20 mouse cellular contexts compared by ENCODE assay signal in genomic region chr4:32328561-32328960, GRCm38 (mm10).
DNase-seq lines count a peak whose midpoint lies in the region; ATAC-seq and TF ChIP-seq lines count a peak whose summit lies in the region.
"Had no signal": no experiment of that assay in that cellular context is flagged by ENCODE, and none has a peak within 500 bp of the region (broad histone marks: within the 10 kb centered on the region; RNA-seq: fewer than 3 reads in every experiment).

No protein-coding gene starts in this region.

- intact Hi-C loops in left cerebral cortex, adult 2 months (cut with DNase I), result no loop called here

- H3K27ac ChIP-seq in hindbrain, embryonic 12.5 days, result 0 out of 2 replicates have a peak overlapping the region, but pooled peaks have one; percentile 88
- H3K27ac ChIP-seq in hindbrain, embryonic 16.5 days (ENCODE audit: low read depth, low read length), result no peak overlapping the region
- H3K27ac ChIP-seq in lung, embryonic 16.5 days (ENCODE audit: low read length), result no peak overlapping the region
- 0 out of 2 replicates have a peak overlapping the region, but pooled peaks have one; percentile 4 for H3K27ac ChIP-seq in neural tube, embryonic 14.5 days (ENCODE audit: low read depth, low read length)
- no peak overlapping the region for H3K27ac ChIP-seq in neural tube, embryonic 15.5 days (replicated peaks)
- H3K27ac ChIP-seq in left cerebral cortex, adult 2 months, result no peak overlapping the region
- H3K27ac ChIP-seq: liver, embryonic 13.5 days had no signal

- no peaks in the 10 kb centered on the region for H3K27me3 ChIP-seq in hindbrain, embryonic 12.5 days
- no peaks in the 10 kb centered on the region for H3K27me3 ChIP-seq in hindbrain, embryonic 16.5 days (replicated peaks; ENCODE audit: control insufficient read depth, insufficient read depth, low read length)
- H3K27me3 ChIP-seq in lung, embryonic 16.5 days (ENCODE audit: control insufficient read depth, insufficient read depth, low read depth, low read length), result no peaks in the 10 kb centered on the region
- no peaks in the 10 kb centered on the region for H3K27me3 ChIP-seq in neural tube, embryonic 14.5 days (ENCODE audit: control insufficient read depth, insufficient read depth, low read length)
- no peaks in the 10 kb centered on the region for H3K27me3 ChIP-seq in neural tube, embryonic 15.5 days (replicated peaks)
- H3K27me3 ChIP-seq: forebrain, embryonic 15.5 days; heart, embryonic 15.5 days; liver, embryonic 13.5 days had no signal

- TF ChIP-seq CTCF in lung, adult 2 months (IDR thresholded peaks at IDR 0.05; ENCODE audit: insufficient read depth, low read length), result no peak
- TF ChIP-seq CTCF in left cerebral cortex, adult 2 months (IDR thresholded peaks at IDR 0.05), result no peak

- H3K9me3 ChIP-seq in hindbrain, embryonic 12.5 days (replicated peaks), result 0 out of 2 replicates have a peak, but pooled peaks cover 3% of the 10 kb centered on the region
- 0 out of 2 replicates have a peak, but pooled peaks cover under 1% of the 10 kb centered on the region for H3K9me3 ChIP-seq in hindbrain, embryonic 16.5 days (ENCODE audit: control insufficient read depth, low read length)
- no peaks in the 10 kb centered on the region for H3K9me3 ChIP-seq in lung, embryonic 16.5 days (ENCODE audit: control insufficient read depth, low read length)
- no peaks in the 10 kb centered on the region for H3K9me3 ChIP-seq in neural tube, embryonic 14.5 days (ENCODE audit: control insufficient read depth, low read length)
- H3K9me3 ChIP-seq in neural tube, embryonic 15.5 days (replicated peaks), result no peaks in the 10 kb centered on the region
- H3K9me3 ChIP-seq: forebrain, embryonic 15.5 days; heart, embryonic 15.5 days; liver, embryonic 13.5 days had no signal

- WGBS in hindbrain, embryonic 12.5 days, result 70% methylated on average over 2 of the region's 2 CpGs
- WGBS in hindbrain, embryonic 16.5 days, result 53% methylated on average over 2 of the region's 2 CpGs
- WGBS in lung, embryonic 16.5 days, result 45% methylated on average over 2 of the region's 2 CpGs
- 54% methylated on average over 2 of the region's 2 CpGs for WGBS in lung, adult 2 months
- WGBS in neural tube, embryonic 14.5 days, result 63% methylated on average over 2 of the region's 2 CpGs
- 73% methylated on average over 2 of the region's 2 CpGs for WGBS in neural tube, embryonic 15.5 days

- no peak overlapping the region for H3K4me3 ChIP-seq in hindbrain, embryonic 12.5 days
- no peak overlapping the region for H3K4me3 ChIP-seq in hindbrain, embryonic 16.5 days (ENCODE audit: low read length)
- H3K4me3 ChIP-seq in lung, embryonic 16.5 days (ENCODE audit: low read length), result no peak overlapping the region
- H3K4me3 ChIP-seq in lung, adult 2 months (replicated peaks; ENCODE audit: extremely low read depth, low read depth, low read length), result no peak overlapping the region
- H3K4me3 ChIP-seq in neural tube, embryonic 14.5 days (ENCODE audit: low read depth, low read length), result no peak overlapping the region
- no peak overlapping the region for H3K4me3 ChIP-seq in neural tube, embryonic 15.5 days (replicated peaks)
- no peak overlapping the region for H3K4me3 ChIP-seq in left cerebral cortex, adult 2 months
- H3K4me3 ChIP-seq: embryonic facial prominence, embryonic 10.5 days; forebrain, embryonic 15.5 days; heart, embryonic 15.5 days; liver, embryonic 13.5 days had no signal

- no peak for ATAC-seq in hindbrain, embryonic 12.5 days (ENCODE audit: low FRiP score)
- no peak for ATAC-seq in hindbrain, embryonic 16.5 days
- ATAC-seq in lung, embryonic 16.5 days (ENCODE audit: low read depth), result peak; percentile 41; the same call in 1 of the 2 replicates
- ATAC-seq in neural tube, embryonic 14.5 days (ENCODE audit: low read depth), result no peak
- ATAC-seq in neural tube, embryonic 15.5 days (ENCODE audit: low FRiP score), result no peak
- ATAC-seq: activated CD4-positive, CD25-positive, alpha-beta regulatory T cell, adult 4 months; forebrain, embryonic 15.5 days; intestine, embryonic 16.5 days; lung, postnatal 0 days had no signal

- H3K4me2 ChIP-seq in hindbrain, embryonic 12.5 days (replicated peaks), result no peak overlapping the region
- H3K4me2 ChIP-seq in hindbrain, embryonic 16.5 days (ENCODE audit: low read length), result no peak overlapping the region
- H3K4me2 ChIP-seq in lung, embryonic 16.5 days (ENCODE audit: low read depth, low read length), result no peak overlapping the region
- H3K4me2 ChIP-seq in neural tube, embryonic 14.5 days (ENCODE audit: low read depth, low read length), result no peak overlapping the region
- H3K4me2 ChIP-seq in neural tube, embryonic 15.5 days, result no peak overlapping the region
- H3K4me2 ChIP-seq: forebrain, embryonic 15.5 days; heart, embryonic 15.5 days; liver, embryonic 13.5 days had no signal

- H3K4me1 ChIP-seq in hindbrain, embryonic 12.5 days, result peaks cover 52% of the 10 kb centered on the region
- H3K4me1 ChIP-seq in hindbrain, embryonic 16.5 days (ENCODE audit: control insufficient read depth, insufficient read depth, low read depth, low read length), result peaks cover 35% of the 10 kb centered on the region
- peaks cover 13% of the 10 kb centered on the region for H3K4me1 ChIP-seq in lung, embryonic 16.5 days (replicated peaks; ENCODE audit: control insufficient read depth, insufficient read depth, low read length)
- no peaks in the 10 kb centered on the region for H3K4me1 ChIP-seq in lung, adult 2 months (ENCODE audit: control insufficient read depth, insufficient read depth, low read length)
- H3K4me1 ChIP-seq in neural tube, embryonic 14.5 days (ENCODE audit: control insufficient read depth, insufficient read depth, low read length), result peaks cover 37% of the 10 kb centered on the region
- H3K4me1 ChIP-seq in neural tube, embryonic 15.5 days, result peaks cover 38% of the 10 kb centered on the region

- no peak for TF ChIP-seq POLR2A in lung, adult 2 months (IDR thresholded peaks at IDR 0.05; ENCODE audit: borderline replicate concordance, extremely low read depth, low read depth, low read length)

- H3K36me3 ChIP-seq in hindbrain, embryonic 12.5 days, result peaks cover under 1% of the 10 kb centered on the region; the same call in 1 of the 2 replicates
- no peaks in the 10 kb centered on the region for H3K36me3 ChIP-seq in hindbrain, embryonic 16.5 days (ENCODE audit: control insufficient read depth, insufficient read depth, low read length)
- no peaks in the 10 kb centered on the region for H3K36me3 ChIP-seq in lung, embryonic 16.5 days (ENCODE audit: control insufficient read depth, insufficient read depth, low read length)
- H3K36me3 ChIP-seq in neural tube, embryonic 14.5 days (ENCODE audit: control insufficient read depth, insufficient read depth, low read length), result no peaks in the 10 kb centered on the region
- H3K36me3 ChIP-seq in neural tube, embryonic 15.5 days, result no peaks in the 10 kb centered on the region
- H3K36me3 ChIP-seq: forebrain, embryonic 15.5 days; heart, embryonic 15.5 days; liver, embryonic 13.5 days had no signal

- no peak overlapping the region for H3K9ac ChIP-seq in hindbrain, embryonic 12.5 days
- H3K9ac ChIP-seq in hindbrain, embryonic 16.5 days (ENCODE audit: low read depth, low read length), result no peak overlapping the region
- H3K9ac ChIP-seq in lung, embryonic 16.5 days (ENCODE audit: low read length), result no peak overlapping the region
- no peak overlapping the region for H3K9ac ChIP-seq in neural tube, embryonic 14.5 days (replicated peaks; ENCODE audit: low read depth, low read length)
- no peak overlapping the region for H3K9ac ChIP-seq in neural tube, embryonic 15.5 days (replicated peaks)
- H3K9ac ChIP-seq: forebrain, embryonic 15.5 days; heart, embryonic 15.5 days; liver, embryonic 13.5 days had no signal

- no peak for DNase-seq in lung, adult 2 months
- DNase-seq in left cerebral cortex, adult 2 months (ENCODE audit: extremely low spot score in 1 of 2, low spot score in 2 of 2), result no peak
- DNase-seq: adrenal gland, adult 8-10 months; cerebellum, adult 11-12 months; cerebellum, postnatal 10 days; kidney, adult 9 months; kidney, postnatal 14 days; liver, embryonic 13.5 days; thymus, postnatal 14 days had no signal

Comparison
In these comparisons a context has a peak if more than half of its experiments do, and no peak if none do; other contexts are left out.
1. H3K27ac ChIP-seq: peak in hindbrain, embryonic 12.5 days (single experiment) and neural tube, embryonic 14.5 days (single experiment); none in hindbrain, embryonic 16.5 days (single experiment), lung, embryonic 16.5 days (single experiment), neural tube, embryonic 15.5 days (single experiment) and left cerebral cortex, adult 2 months (single experiment).